Mouse (Mus musculus): ENCODE results near the gene Slc35c2. TPM values are rescaled to one million over a fixed set of nuclear protein-coding genes. Genes with fewer than 3 reads are reported as not detected.

Slc35c2 gene
- polyA plus RNA-seq, 1 experiment from 2014 or later, result 38.0 TPM

DNA sequence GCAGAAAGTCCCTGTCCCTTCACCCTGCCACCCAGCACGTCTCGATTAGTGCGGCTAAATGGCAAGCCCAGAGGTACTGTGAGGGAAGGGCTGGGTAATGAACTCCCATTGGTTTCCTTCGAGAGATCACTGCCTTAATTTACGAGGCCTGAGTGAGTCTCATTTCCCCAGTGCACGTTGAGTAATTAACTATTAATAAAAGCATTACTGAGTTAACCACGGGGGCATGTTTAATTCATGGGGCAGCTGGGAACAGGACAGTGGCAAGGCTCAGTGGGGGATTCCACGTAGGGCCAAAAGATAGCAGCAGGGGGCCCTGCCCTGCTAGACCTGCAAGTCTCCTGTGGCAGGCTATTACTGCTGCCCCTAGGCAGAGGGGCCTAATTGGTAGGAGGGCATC is 16.3 kb downstream of the Slc35c2 start:
- Histone ChIP-seq H3K27ac (replicated peaks in 1 of 2; ENCODE audit: control insufficient read depth in 1 of 2, insufficient read depth in 1 of 2, low read depth in 2 of 2, low read length in 2 of 2) (no peak overlapping the region), H3K4me3 (ENCODE audit: control insufficient read depth in 1 of 2, insufficient read depth in 1 of 2, low read depth in 1 of 2, low read length in 2 of 2) (no peak overlapping the region), H3K36me3 (ENCODE audit: control insufficient read depth, insufficient read depth, low read length) (peaks cover under 1% of the 10 kb centered on the region; the same call in 1 of the 2 replicates), H3K4me2 (ENCODE audit: low read length) (peak overlapping the region; percentile 38; the same call in 1 of the 2 replicates), H3K27me3 (ENCODE audit: control insufficient read depth, insufficient read depth, low read length) (peaks cover 14% of the 10 kb centered on the region; the same call in 1 of the 2 replicates), H3K9ac (ENCODE audit: low read length) (no peak overlapping the region), H3K9me3 (ENCODE audit: control insufficient read depth, low read length) (no peaks in the 10 kb centered on the region), H3K4me1 (ENCODE audit: control insufficient read depth in 2 of 2, insufficient read depth in 2 of 2, low read length in 2 of 2) (peaks cover 14 to 15% of the 10 kb centered on the region in 2 experiments)
- WGBS, result 9% methylated on average over 8 of the region's 8 CpGs
- no peak for ATAC-seq (ENCODE audit: insufficient number of reproducible peaks, insufficient read depth, low FRiP score, low read depth)

- H3K4me2 ChIP-seq (ENCODE audit: low read length), result peak overlapping the region; percentile 38
- no peak for ATAC-seq (ENCODE audit: insufficient number of reproducible peaks, insufficient read depth, low FRiP score, low read depth)
Observed at GRCm38 (mm10) chr2:165270858-165271257, 16.8 kb downstream of the Slc35c2 start.

GRCm38 (mm10) chr2:165266739-165267138 is 20.9 kb downstream of the Slc35c2 start:
- no peaks in the 10 kb centered on the region for H3K36me3 ChIP-seq (ENCODE audit: control insufficient read depth, insufficient read depth, low read length)
- peaks cover 43% of the 10 kb centered on the region for H3K27me3 ChIP-seq (ENCODE audit: control insufficient read depth, insufficient read depth, low read length)
- peaks cover 14 to 15% of the 10 kb centered on the region in 2 experiments for H3K4me1 ChIP-seq (ENCODE audit: control insufficient read depth in 2 of 2, insufficient read depth in 2 of 2, low read length in 2 of 2)
- no peaks in the 10 kb centered on the region for H3K9me3 ChIP-seq (ENCODE audit: control insufficient read depth, low read length)
- ATAC-seq (ENCODE audit: insufficient number of reproducible peaks, insufficient read depth, low FRiP score, low read depth), result no peak
- no peak overlapping the region for H3K9ac ChIP-seq (ENCODE audit: low read length)
- H3K4me3 ChIP-seq (ENCODE audit: control insufficient read depth in 1 of 2, insufficient read depth in 1 of 2, low read depth in 1 of 2, low read length in 2 of 2), result no peak overlapping the region
- H3K27ac ChIP-seq (replicated peaks in 1 of 2; ENCODE audit: control insufficient read depth in 1 of 2, insufficient read depth in 1 of 2, low read depth in 2 of 2, low read length in 2 of 2), result no peak overlapping the region
- no peak overlapping the region for H3K4me2 ChIP-seq (ENCODE audit: low read length)
- WGBS, result 33% methylated on average over 12 of the region's 12 CpGs

More at GRCm38 (mm10) chr2:165270858-165271257, 16.8 kb downstream of the Slc35c2 start:
- 28% methylated on average over 7 of the region's 7 CpGs for WGBS
- peaks cover 14 to 15% of the 10 kb centered on the region in 2 experiments for H3K4me1 ChIP-seq (ENCODE audit: control insufficient read depth in 2 of 2, insufficient read depth in 2 of 2, low read length in 2 of 2)
- no peak overlapping the region for H3K27ac ChIP-seq (replicated peaks in 1 of 2; ENCODE audit: control insufficient read depth in 1 of 2, insufficient read depth in 1 of 2, low read depth in 2 of 2, low read length in 2 of 2)
- H3K9ac ChIP-seq (ENCODE audit: low read length), result no peak overlapping the region
- H3K4me3 ChIP-seq (ENCODE audit: control insufficient read depth in 1 of 2, insufficient read depth in 1 of 2, low read depth in 1 of 2, low read length in 2 of 2), result no peak overlapping the region
- H3K27me3 ChIP-seq (ENCODE audit: control insufficient read depth, insufficient read depth, low read length), result peaks cover 15% of the 10 kb centered on the region; the same call in 1 of the 2 replicates
- H3K9me3 ChIP-seq (ENCODE audit: control insufficient read depth, low read length), result no peaks in the 10 kb centered on the region
- H3K36me3 ChIP-seq (ENCODE audit: control insufficient read depth, insufficient read depth, low read length), result no peaks in the 10 kb centered on the region

GRCm38 (mm10) chr2:165263861-165264260 is 23.8 kb downstream of the Slc35c2 start:
- H3K27me3 ChIP-seq (ENCODE audit: control insufficient read depth, insufficient read depth, low read length), result peaks cover 52% of the 10 kb centered on the region
- WGBS, result 69% methylated on average over 7 of the region's 7 CpGs
- H3K27ac ChIP-seq (replicated peaks in 1 of 2; ENCODE audit: control insufficient read depth in 1 of 2, insufficient read depth in 1 of 2, low read depth in 2 of 2, low read length in 2 of 2), result no peak overlapping the region
- ATAC-seq (ENCODE audit: insufficient number of reproducible peaks, insufficient read depth, low FRiP score, low read depth), result no peak
- H3K4me3 ChIP-seq (ENCODE audit: control insufficient read depth in 1 of 2, insufficient read depth in 1 of 2, low read depth in 1 of 2, low read length in 2 of 2), result no peak overlapping the region
- H3K4me1 ChIP-seq (ENCODE audit: control insufficient read depth in 2 of 2, insufficient read depth in 2 of 2, low read length in 2 of 2), result no peaks in the 10 kb centered on the region
- no peak overlapping the region for H3K4me2 ChIP-seq (ENCODE audit: low read length)
- H3K9me3 ChIP-seq (ENCODE audit: control insufficient read depth, low read length), result no peaks in the 10 kb centered on the region
- H3K36me3 ChIP-seq (ENCODE audit: control insufficient read depth, insufficient read depth, low read length), result no peaks in the 10 kb centered on the region
- no peak overlapping the region for H3K9ac ChIP-seq (ENCODE audit: low read length)

- Histone ChIP-seq H3K36me3 (ENCODE audit: control insufficient read depth, insufficient read depth, low read length) (no peaks in the 10 kb centered on the region), H3K4me2 (ENCODE audit: low read length) (no peak overlapping the region), H3K27me3 (ENCODE audit: control insufficient read depth, insufficient read depth, low read length) (peaks cover 55% of the 10 kb centered on the region), H3K4me1 (ENCODE audit: control insufficient read depth in 2 of 2, insufficient read depth in 2 of 2, low read length in 2 of 2) (no peaks in the 10 kb centered on the region), H3K9me3 (ENCODE audit: control insufficient read depth, low read length) (no peaks in the 10 kb centered on the region), H3K4me3 (ENCODE audit: control insufficient read depth in 1 of 2, insufficient read depth in 1 of 2, low read depth in 1 of 2, low read length in 2 of 2) (no peak overlapping the region), H3K9ac (ENCODE audit: low read length) (no peak overlapping the region), H3K27ac (replicated peaks in 1 of 2; ENCODE audit: control insufficient read depth in 1 of 2, insufficient read depth in 1 of 2, low read depth in 2 of 2, low read length in 2 of 2) (no peak overlapping the region)
- ATAC-seq (ENCODE audit: insufficient number of reproducible peaks, insufficient read depth, low FRiP score, low read depth), result no peak
- 49% methylated on average over 18 of the region's 18 CpGs for WGBS
Observed at GRCm38 (mm10) chr2:165262274-165262990, 25.2 kb downstream of the Slc35c2 start.

- Histone ChIP-seq H3K4me3 (ENCODE audit: control insufficient read depth in 1 of 2, insufficient read depth in 1 of 2, low read depth in 1 of 2, low read length in 2 of 2) (no peak overlapping the region), H3K27me3 (ENCODE audit: control insufficient read depth, insufficient read depth, low read length) (peaks cover 67% of the 10 kb centered on the region)
- WGBS, result 73% methylated on average over 8 of the region's 8 CpGs
Observed at GRCm38 (mm10) chr2:165259859-165260258, 27.8 kb downstream of the Slc35c2 start.

GRCm38 (mm10) chr2:165258321-165258720 is 29.3 kb downstream of the Slc35c2 start:
- H3K27ac ChIP-seq (replicated peaks in 1 of 2; ENCODE audit: control insufficient read depth in 1 of 2, insufficient read depth in 1 of 2, low read depth in 2 of 2, low read length in 2 of 2), result no peak overlapping the region
- H3K36me3 ChIP-seq (ENCODE audit: control insufficient read depth, insufficient read depth, low read length), result no peaks in the 10 kb centered on the region
- H3K4me3 ChIP-seq (ENCODE audit: control insufficient read depth in 1 of 2, insufficient read depth in 1 of 2, low read depth in 1 of 2, low read length in 2 of 2), result no peak overlapping the region
- H3K4me2 ChIP-seq (ENCODE audit: low read length), result no peak overlapping the region
- no peak overlapping the region for H3K9ac ChIP-seq (ENCODE audit: low read length)
- no peaks in the 10 kb centered on the region for H3K4me1 ChIP-seq (ENCODE audit: control insufficient read depth in 2 of 2, insufficient read depth in 2 of 2, low read length in 2 of 2)
- ATAC-seq (ENCODE audit: insufficient number of reproducible peaks, insufficient read depth, low FRiP score, low read depth), result no peak
- H3K27me3 ChIP-seq (ENCODE audit: control insufficient read depth, insufficient read depth, low read length), result peaks cover 70% of the 10 kb centered on the region
- WGBS, result 71% methylated on average over 6 of the region's 6 CpGs
- no peaks in the 10 kb centered on the region for H3K9me3 ChIP-seq (ENCODE audit: control insufficient read depth, low read length)

More at GRCm38 (mm10) chr2:165259859-165260258, 27.8 kb downstream of the Slc35c2 start:
- H3K9ac ChIP-seq (ENCODE audit: low read length), result no peak overlapping the region
- ATAC-seq (ENCODE audit: insufficient number of reproducible peaks, insufficient read depth, low FRiP score, low read depth), result no peak
- no peak overlapping the region for H3K27ac ChIP-seq (replicated peaks in 1 of 2; ENCODE audit: control insufficient read depth in 1 of 2, insufficient read depth in 1 of 2, low read depth in 2 of 2, low read length in 2 of 2)
- no peaks in the 10 kb centered on the region for H3K9me3 ChIP-seq (ENCODE audit: control insufficient read depth, low read length)
- H3K4me2 ChIP-seq (ENCODE audit: low read length), result no peak overlapping the region
- H3K36me3 ChIP-seq (ENCODE audit: control insufficient read depth, insufficient read depth, low read length), result no peaks in the 10 kb centered on the region
- H3K4me1 ChIP-seq (ENCODE audit: control insufficient read depth in 2 of 2, insufficient read depth in 2 of 2, low read length in 2 of 2), result no peaks in the 10 kb centered on the region

Data from heart, embryonic 14.5 days (tissue).